Mouse (Mus musculus) macrophage (primary cell): ENCODE data around the gene Cyp1a1. TPM values are rescaled to one million over a fixed set of nuclear protein-coding genes. Genes with fewer than 3 reads are reported as not detected.
A peak's percentile ranks its signal among the peaks of the same experiment; 100 is the strongest.

Experiments
- H3K27ac ChIP-seq: fragments of 350-480 bp; formaldehyde crosslinking; 2 replicates; pipeline ENCODE4 v1.9.0; 2021
- H3K36me3 ChIP-seq: fragments of 350-480 bp; formaldehyde crosslinking; 2 replicates; pipeline ENCODE4 v1.9.0; 2021; ENCODE audit errors: inconsistent target
- H3K4me3 ChIP-seq: fragments of 350-480 bp; formaldehyde crosslinking; 2 replicates; pipeline ENCODE4 v1.9.0; 2021; ENCODE audit errors: inconsistent target
- H3K79me2 ChIP-seq: fragments of 350-480 bp; formaldehyde crosslinking; 2 replicates; pipeline ENCODE4 v1.9.0; 2021; ENCODE audit errors: inconsistent target
- WGBS: methylation state at CpG from one replicate; pipeline ENCODE4 v1.1.7; 2026; ENCODE audit warnings: inconsistent platforms; ENCODE audit not compliant: missing documents; 5-methylcytosine and 5-hydroxymethylcytosine counted together
- polyA plus RNA-seq: library from polyadenylated mRNA; stranded (reverse); fragments of 250-400 nt; gene quantifications from 3 replicates; pipeline ENCODE4 v1.2.4, GENCODE M21; 2018; ENCODE audit warnings: inconsistent platforms

The Cyp1a1 gene
- polyA plus RNA-seq, 1 experiment from 2014 or later, result not detected

DNA sequence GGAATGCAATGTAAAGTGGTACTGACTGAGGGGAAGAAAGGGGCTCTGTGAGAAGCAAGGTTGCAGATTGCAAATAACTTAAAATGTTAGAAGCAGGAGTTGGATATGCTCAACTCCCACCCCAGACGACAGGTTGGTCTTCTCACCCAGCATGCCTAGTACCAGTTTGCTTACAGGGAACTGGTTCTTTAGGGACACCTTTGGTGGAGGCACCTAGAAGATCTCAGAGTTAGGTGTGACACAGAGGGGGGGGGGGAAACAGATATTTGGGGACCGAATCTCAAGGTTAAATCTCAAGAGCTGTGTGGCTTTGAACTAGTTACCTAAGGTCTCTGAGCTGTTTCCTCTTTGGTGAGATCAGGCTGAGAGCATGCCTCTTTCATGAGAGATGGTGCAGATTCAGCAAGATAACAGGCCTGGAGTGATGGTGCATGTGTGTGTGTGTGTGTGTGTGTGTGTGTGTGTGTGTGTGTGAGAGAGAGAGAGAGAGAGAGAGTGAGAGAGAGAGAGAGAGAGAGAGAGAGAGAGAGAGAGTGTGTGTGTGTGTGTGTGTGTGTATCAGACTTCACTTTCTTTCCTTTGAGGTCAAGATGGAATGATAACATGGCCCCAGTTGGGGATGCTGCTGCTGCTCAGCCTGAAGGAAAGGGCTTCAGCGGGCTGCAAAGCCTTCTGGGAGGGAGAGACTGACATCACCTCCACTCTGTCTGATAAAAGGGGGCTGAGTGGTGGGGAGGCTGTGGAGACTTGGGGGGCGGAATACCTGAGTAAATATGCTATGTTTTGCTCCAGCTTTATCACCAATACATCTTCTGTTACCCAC lies 40.2 kb upstream of the Cyp1a1 start:
- Histone ChIP-seq H3K4me3 (peak overlapping the region; percentile 12; the same call in 1 of the 2 replicates), H3K36me3 (no peaks in the 10 kb centered on the region), H3K79me2 (peaks cover 25% of the 10 kb centered on the region), H3K27ac (peak overlapping the region; percentile 97)
- 38% methylated on average over 4 of the region's 4 CpGs for WGBS

DNA sequence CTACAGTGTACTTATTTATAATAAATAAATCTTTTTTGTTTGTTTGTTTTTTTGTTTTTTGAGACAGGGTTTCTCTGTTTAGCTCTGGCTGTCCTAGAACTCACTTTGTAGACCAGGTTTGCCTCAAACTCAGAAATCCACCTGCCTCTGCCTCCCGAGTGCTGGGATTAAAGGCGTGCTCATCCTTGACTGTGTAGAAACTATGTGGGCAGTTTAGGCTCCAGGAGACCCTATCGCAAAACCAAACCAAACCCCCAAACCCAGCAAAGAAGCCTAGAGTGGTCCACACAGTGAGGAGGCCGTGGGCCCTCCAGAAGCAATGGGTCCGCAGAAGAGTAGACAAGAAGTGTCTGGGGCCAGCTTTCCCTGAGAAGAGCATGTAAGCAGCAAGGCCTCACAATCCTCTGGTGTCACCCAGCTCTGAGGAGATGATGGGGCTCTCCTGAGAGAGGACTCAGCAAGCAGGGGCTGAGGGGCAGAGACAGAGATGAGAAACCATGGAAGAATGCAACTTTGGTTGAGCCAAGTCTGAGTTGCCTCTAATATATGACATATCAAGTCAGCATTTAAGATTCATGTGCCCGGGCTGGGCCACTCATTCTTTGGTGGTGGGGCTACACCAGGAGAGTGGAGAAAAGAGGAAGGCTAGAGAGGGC lies 37.5 kb upstream of the Cyp1a1 start:
- 79% methylated on average over 6 of the region's 6 CpGs for WGBS
- no peaks in the 10 kb centered on the region for H3K36me3 ChIP-seq
- H3K4me3 ChIP-seq, result no peak overlapping the region

DNA sequence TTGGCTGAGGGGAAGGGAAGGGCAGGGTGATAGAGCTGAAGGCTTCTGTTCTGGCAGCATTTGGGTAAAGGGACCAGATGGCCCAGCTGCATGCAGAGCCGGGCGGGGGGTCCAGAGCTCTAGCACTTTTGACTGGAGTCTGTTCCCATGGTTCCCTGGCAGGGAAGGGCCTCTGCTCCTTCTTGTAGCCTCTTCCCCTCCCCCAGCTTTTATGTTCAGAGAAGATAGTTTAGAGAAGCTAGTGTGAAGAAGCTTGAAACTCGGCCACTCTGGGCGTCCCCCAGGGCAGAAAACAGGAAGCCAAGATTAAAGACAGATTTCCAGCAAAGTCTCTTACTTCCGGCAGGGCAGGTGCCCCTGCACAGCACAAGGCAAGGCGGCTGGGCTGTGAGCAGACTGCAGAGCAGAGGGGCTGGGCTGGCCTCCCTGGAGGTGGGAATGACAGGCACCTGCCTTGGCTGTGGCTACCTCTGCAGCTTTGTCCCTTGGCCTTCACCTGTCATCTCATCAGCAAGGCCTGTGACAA lies 36.9 kb upstream of the Cyp1a1 start:
- Histone ChIP-seq H3K27ac (peak overlapping the region; percentile 98), H3K4me3 (peak overlapping the region; percentile 3; the same call in 1 of the 2 replicates), H3K79me2 (peaks cover 11% of the 10 kb centered on the region; the same call in 1 of the 2 replicates), H3K36me3 (no peaks in the 10 kb centered on the region)
- WGBS, result 0% methylated on average over 6 of the region's 6 CpGs

More for the DNA sequence above, 37.5 kb upstream of the Cyp1a1 start:
- peak overlapping the region; percentile 98 for H3K27ac ChIP-seq
- peaks cover 11% of the 10 kb centered on the region; the same call in 1 of the 2 replicates for H3K79me2 ChIP-seq

- no peak overlapping the region for H3K4me3 ChIP-seq
- WGBS, result 34% methylated on average over 9 of the region's 9 CpGs
- H3K79me2 ChIP-seq, result peaks cover 11% of the 10 kb centered on the region; the same call in 1 of the 2 replicates
- peak overlapping the region; percentile 98 for H3K27ac ChIP-seq
- H3K36me3 ChIP-seq, result no peaks in the 10 kb centered on the region
Measured at GRCm38 (mm10) chr9:57652351-57652750, 35.4 kb upstream of the Cyp1a1 start.

GRCm38 (mm10) chr9:57652855-57653254 lies 34.9 kb upstream of the Cyp1a1 start:
- 65% methylated on average over 3 of the region's 3 CpGs for WGBS
- no peak overlapping the region for H3K4me3 ChIP-seq
- H3K36me3 ChIP-seq, result no peaks in the 10 kb centered on the region
- H3K79me2 ChIP-seq, result peaks cover 11% of the 10 kb centered on the region; the same call in 1 of the 2 replicates
- peak overlapping the region; percentile 98 for H3K27ac ChIP-seq

GRCm38 (mm10) chr9:57653283-57653682 lies 34.4 kb upstream of the Cyp1a1 start, which contains the start of gene Csk:
Csk (minus strand) TSS chr9:57653631.
- H3K4me3 ChIP-seq, result no peak within 1 kb of the TSS
- WGBS, result 94% methylated on average over 5 of the region's 5 CpGs
- peak within 1 kb of the TSS; percentile 98 for H3K27ac ChIP-seq

DNA sequence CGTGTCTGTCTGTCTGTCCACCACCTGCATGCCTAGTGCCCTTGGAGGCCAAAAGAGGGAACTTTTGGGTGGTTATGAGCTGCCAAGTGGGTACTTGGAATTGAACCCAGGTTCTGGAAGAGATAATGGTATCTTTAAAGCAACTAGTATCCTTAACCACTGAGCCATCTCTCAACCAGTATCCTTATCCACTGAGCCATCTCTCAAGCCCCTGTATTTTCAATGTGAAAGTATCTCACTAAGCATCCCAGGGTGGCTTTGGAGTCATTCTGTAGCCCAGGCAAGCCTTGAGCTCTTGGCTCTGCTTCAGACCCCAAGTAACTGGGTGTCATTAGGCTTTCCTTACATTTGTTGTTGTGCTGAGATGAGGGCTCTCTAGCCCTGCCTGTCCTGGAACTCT lies 32.8 kb upstream of the Cyp1a1 start:
- Histone ChIP-seq H3K79me2 (peaks cover 11% of the 10 kb centered on the region; the same call in 1 of the 2 replicates), H3K36me3 (no peaks in the 10 kb centered on the region), H3K27ac (no peak overlapping the region), H3K4me3 (no peak overlapping the region)
- WGBS, result 70% methylated on average over 1 of the region's 1 CpGs

More at GRCm38 (mm10) chr9:57653283-57653682, 34.4 kb upstream of the Cyp1a1 start, which contains the start of gene Csk:
- no peaks in the 10 kb centered on the region for H3K36me3 ChIP-seq
- H3K79me2 ChIP-seq, result peaks cover 11% of the 10 kb centered on the region; the same call in 1 of the 2 replicates

DNA sequence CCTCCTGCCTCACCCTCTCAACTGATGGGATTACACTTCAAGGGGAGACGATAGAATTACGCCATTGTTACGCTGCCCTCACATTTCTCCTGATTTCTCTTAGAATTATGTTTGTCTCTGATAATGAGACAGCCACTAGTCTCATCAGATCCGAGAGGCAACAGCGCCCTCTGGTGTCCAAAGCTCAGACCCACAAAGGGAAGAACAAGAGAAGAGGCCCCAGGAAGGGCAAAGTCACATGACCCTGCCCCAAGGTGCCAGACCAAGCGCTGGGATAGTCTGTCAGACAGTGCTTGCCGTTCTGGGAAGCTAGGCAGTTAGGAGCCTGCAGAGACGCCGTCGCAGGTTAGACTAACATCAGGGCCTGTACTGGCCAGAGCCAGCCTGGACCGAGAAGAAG lies 32.0 kb upstream of the Cyp1a1 start:
- no peaks in the 10 kb centered on the region for H3K36me3 ChIP-seq
- 4% methylated on average over 11 of the region's 11 CpGs for WGBS
- no peak overlapping the region for H3K4me3 ChIP-seq
- H3K27ac ChIP-seq, result no peak overlapping the region
- H3K79me2 ChIP-seq, result peaks cover 11% of the 10 kb centered on the region; the same call in 1 of the 2 replicates

GRCm38 (mm10) chr9:57656631-57657350 lies 30.9 kb upstream of the Cyp1a1 start:
- H3K27ac ChIP-seq, result no peak overlapping the region
- H3K4me3 ChIP-seq, result no peak overlapping the region
- H3K79me2 ChIP-seq, result peaks cover 11% of the 10 kb centered on the region; the same call in 1 of the 2 replicates
- 89% methylated on average over 19 of the region's 19 CpGs for WGBS
- no peaks in the 10 kb centered on the region for H3K36me3 ChIP-seq

DNA sequence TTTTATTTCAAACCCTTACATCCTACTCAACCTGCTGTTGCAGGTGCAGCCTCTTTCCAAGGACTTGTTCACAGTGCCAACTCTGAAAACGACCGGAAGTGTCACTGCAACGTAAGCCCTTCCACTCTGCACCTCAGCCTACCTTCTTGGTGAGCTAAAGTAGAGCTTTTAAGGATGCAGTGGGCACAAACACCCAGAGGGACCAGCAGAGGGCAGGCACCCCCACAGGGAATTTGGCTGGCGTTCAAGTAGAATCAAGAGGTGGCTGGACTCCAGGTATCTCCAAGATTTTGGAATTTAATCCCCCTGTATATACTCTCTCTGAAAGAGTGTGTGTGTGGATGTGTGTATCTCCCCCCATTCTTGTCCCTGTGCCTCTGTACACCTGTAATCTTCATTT lies 29.9 kb upstream of the Cyp1a1 start:
- no peak overlapping the region for H3K4me3 ChIP-seq
- H3K79me2 ChIP-seq, result peaks cover 11% of the 10 kb centered on the region; the same call in 1 of the 2 replicates
- no peaks in the 10 kb centered on the region for H3K36me3 ChIP-seq
- WGBS, result 61% methylated on average over 4 of the region's 4 CpGs
- no peak overlapping the region for H3K27ac ChIP-seq

GRCm38 (mm10) chr9:57658970-57659369 lies 28.8 kb upstream of the Cyp1a1 start:
- WGBS, result 75% methylated on average over 2 of the region's 4 CpGs

DNA sequence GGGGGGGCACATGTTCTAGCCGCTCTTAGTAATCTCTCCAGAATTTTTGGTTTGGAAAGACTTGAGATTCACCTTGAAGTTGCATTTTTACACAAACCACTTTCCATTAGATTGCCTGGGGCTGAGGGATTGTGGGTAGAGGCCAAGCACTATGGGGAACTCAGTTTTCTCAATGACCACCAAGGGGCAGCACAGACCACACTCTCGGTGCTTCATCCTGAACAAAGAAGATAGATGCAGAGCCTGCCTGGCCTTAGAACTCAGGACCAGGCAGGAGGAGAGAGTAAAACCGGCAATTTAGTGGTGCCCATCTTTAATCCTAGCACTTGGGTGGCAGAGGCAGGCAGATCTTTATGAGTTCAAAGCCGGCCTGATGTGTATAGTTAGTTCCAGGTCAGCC lies 28.0 kb upstream of the Cyp1a1 start:
- Histone ChIP-seq H3K27ac (no peak overlapping the region), H3K79me2 (no peaks in the 10 kb centered on the region), H3K4me3 (no peak overlapping the region), H3K36me3 (no peaks in the 10 kb centered on the region)
- 17% methylated on average over 4 of the region's 4 CpGs for WGBS

More at GRCm38 (mm10) chr9:57658970-57659369, 28.8 kb upstream of the Cyp1a1 start:
- peaks cover 6% of the 10 kb centered on the region; the same call in 1 of the 2 replicates for H3K79me2 ChIP-seq
- no peaks in the 10 kb centered on the region for H3K36me3 ChIP-seq
- H3K4me3 ChIP-seq, result no peak overlapping the region
- H3K27ac ChIP-seq, result no peak overlapping the region

DNA sequence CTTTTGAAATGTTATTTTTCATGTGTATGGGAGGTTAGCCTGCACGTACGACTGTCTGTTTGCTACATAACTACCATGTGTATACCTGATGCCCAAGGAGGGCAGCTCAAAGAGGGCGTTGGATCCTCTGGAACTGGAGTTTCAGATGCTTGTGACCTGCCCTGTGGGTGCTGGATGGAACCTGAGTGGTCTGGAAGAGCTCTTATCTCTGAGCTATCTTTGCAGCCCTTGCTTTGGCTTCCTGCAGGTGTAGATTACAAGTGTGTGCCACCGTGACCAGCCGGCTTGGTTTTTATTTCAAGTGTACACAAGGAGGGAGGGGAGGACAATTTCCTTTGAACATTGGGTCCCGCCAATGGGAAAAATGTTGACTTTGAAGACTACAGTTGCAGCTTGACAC lies 27.2 kb upstream of the Cyp1a1 start:
- no peak overlapping the region for H3K4me3 ChIP-seq
- H3K27ac ChIP-seq, result no peak overlapping the region
- no peaks in the 10 kb centered on the region for H3K79me2 ChIP-seq
- H3K36me3 ChIP-seq, result no peaks in the 10 kb centered on the region
- WGBS, result 42% methylated on average over 6 of the region's 6 CpGs

GRCm38 (mm10) chr9:57661552-57661951 lies 26.2 kb upstream of the Cyp1a1 start:
- H3K36me3 ChIP-seq, result no peaks in the 10 kb centered on the region
- no peak overlapping the region for H3K4me3 ChIP-seq
- 64% methylated on average over 3 of the region's 3 CpGs for WGBS
- no peak overlapping the region for H3K27ac ChIP-seq
- H3K79me2 ChIP-seq, result no peaks in the 10 kb centered on the region
